Mouse (Mus musculus) embryonic fibroblast, embryonic 13.5 days (primary cell): ENCODE measurements around the gene Lrig3.

Experiments
- CTCF ChIP-seq: IDR thresholded peaks from 2 replicates; pipeline ENCODE4 v1.5.1; 2011; ENCODE audit warnings: mild to moderate bottlenecking, control low read depth, low read length, moderate library complexity, borderline replicate concordance; ENCODE audit not compliant: insufficient read depth
- POLR2A ChIP-seq: IDR thresholded peaks from 2 replicates; pipeline ENCODE4 v1.6.1; 2011; ENCODE audit warnings: low read depth, mild to moderate bottlenecking, control low read depth, low read length, moderate library complexity

GRCm38 (mm10) chr10:125973726-125974125 is 7.8 kb downstream of the Lrig3 start:
- TF ChIP-seq POLR2A (no peak), CTCF (no peak)
